Mouse (Mus musculus) heart, postnatal 36 days (tissue): ENCODE data around the gene Ear6. TPM values are rescaled to one million over a fixed set of nuclear protein-coding genes. Genes with fewer than 3 reads are reported as not detected.

Source experiments
- DNase-seq, 2 experiments: peaks; one replicate each; pipeline ENCODE4 v3.0.0; 2021 to 2022
- intact Hi-C: fragments of 180-260 bp; cut with DNase I; formaldehyde crosslinking; loops from one replicate; pipeline ENCODE4 v1.15.1; 2025
- microRNA-seq, 2 experiments: library from miRNA; unstranded; fragments of <30 nt; microRNA quantifications; one replicate each; pipeline ENCODE4 v1.2.0; 2021; ENCODE audit warnings: borderline number of aligned reads in 2 of 2
- total RNA-seq, 2 experiments: library from RNA; stranded (reverse); gene quantifications; 2 replicates each; pipeline ENCODE4 v1.2.3; 2021

Gene Ear6
- total RNA-seq, 2 experiments from 2014 or later: not detected

GRCm38 (mm10) chr14:51892191-51892939 lies 38.9 kb downstream of the Ear6 start, which contains the start of gene Slc39a2:
Gene Slc39a2, plus strand, starts transcription at chr14:51892889.
- intact Hi-C loops: no loop called here
- DNase-seq: no peak

GRCm38 (mm10) chr14:51893094-51893794 lies 39.7 kb downstream of the Ear6 start:
- DNase-seq: no peak
- intact Hi-C loops: no loop called here

- DNase-seq: no peak
- intact Hi-C loops: no loop called here
Observed at GRCm38 (mm10) chr14:51893809-51894208, 40.3 kb downstream of the Ear6 start.

- intact Hi-C loops: no loop called here
- no peak for DNase-seq
Observed at GRCm38 (mm10) chr14:51895071-51895470, 41.6 kb downstream of the Ear6 start.

- DNase-seq: no peak
- intact Hi-C loops: no loop called here
Observed at GRCm38 (mm10) chr14:51896019-51896418, 42.5 kb downstream of the Ear6 start.

- DNase-seq: no peak
- intact Hi-C loops: no loop called here
Observed at GRCm38 (mm10) chr14:51896539-51897170, 43.2 kb downstream of the Ear6 start.

GRCm38 (mm10) chr14:51899351-51899750 lies 45.9 kb downstream of the Ear6 start:
- DNase-seq: no peak
- intact Hi-C loops: no loop called here

GRCm38 (mm10) chr14:51902806-51903710 lies 49.6 kb downstream of the Ear6 start:
- intact Hi-C loops: loop anchor here (1.0 to 5.0 kb wide), 4 partner anchors 27 to 121 kb away; partner anchors contain the start of gene Arhgef40
- peak; percentile 85 to 90 for DNase-seq

- no peak for DNase-seq
- intact Hi-C loops: loop anchor here (1.0 to 5.0 kb wide), 3 partner anchors 27 to 105 kb away; partner anchors contain the start of gene Arhgef40
Observed at GRCm38 (mm10) chr14:51903782-51904181, 50.3 kb downstream of the Ear6 start.

Small RNA genes within 50 kb of the gene (microRNA-seq; reads per million reads assigned to microRNA genes)
- gene Gm27375: 0 reads per million in 2 experiments

Other genes with a start within 250 kb of the Ear6 start
- gene Gm17078, start 242.4 kb upstream of the Ear6 start, total RNA-seq: not detected
- not detected for gene Gm4181, start 218.0 kb upstream of the Ear6 start, total RNA-seq
- not detected for gene Gm17079, start 158.2 kb upstream of the Ear6 start, total RNA-seq
- not detected for gene Gm5800, start 136.5 kb upstream of the Ear6 start, total RNA-seq
- gene Ang4, start 80.1 kb upstream of the Ear6 start, total RNA-seq: not detected
- gene AY358078, start 53.7 kb upstream of the Ear6 start, total RNA-seq: not detected
- gene Mettl17, start 31.1 kb downstream of the Ear6 start, total RNA-seq: 10 to 100 TPM; 19.3 to 24.4 TPM
- gene Slc39a2, start 39.2 kb downstream of the Ear6 start, total RNA-seq: under 1 TPM; 0.11 to 0.22 TPM
- gene Ndrg2, start 60.5 kb downstream of the Ear6 start, total RNA-seq: 1,000 to 10,000 TPM; 1,444 to 1,487 TPM
- gene Tppp2, start 64.7 kb downstream of the Ear6 start, total RNA-seq: not detected
- not detected for gene Rnase13, start 69.1 kb downstream of the Ear6 start, total RNA-seq
- gene Arhgef40, start 131.0 kb downstream of the Ear6 start, total RNA-seq: 10 to 100 TPM; 30.3 to 34.7 TPM
- gene Tmem253, start 162.0 kb downstream of the Ear6 start, total RNA-seq: 1 to 10 TPM; 2.1 to 2.3 TPM
- gene Zfp219, start 167.0 kb downstream of the Ear6 start, total RNA-seq: 10 to 100 TPM; 27.8 to 31.7 TPM
- gene Olfr221, start 188.8 kb downstream of the Ear6 start, total RNA-seq: not detected